Mouse (Mus musculus): ENCODE measurements at regions not wholly inside any gene's neighbourhood (a gene's known extent, or its start where the extent isn't known, plus 50 kb on each side); places are given as distances from the start of the nearest gene placed in this dataset.
"Not testable (repeated sequence)": the region's sequence is repeated elsewhere in the genome, so short reads cannot be mapped to it uniquely, and the experiment has no call there.

- not testable (repeated sequence) for DNase-seq; H3K27me3 ChIP-seq; H3K4me3 ChIP-seq (replicated peaks); H3K9me3 ChIP-seq (replicated peaks); H3K36me3 ChIP-seq; H3K4me2 ChIP-seq; H3K9ac ChIP-seq; H3K27ac ChIP-seq; ATAC-seq (ENCODE audit: low read depth)
- H3K4me1 ChIP-seq (replicated peaks), result peaks cover 10% of the 10 kb centered on the region
- WGBS (ENCODE audit: insufficient replicate concordance), result 56% methylated on average over 1 of the region's 1 CpGs
Measured at GRCm38 (mm10) chr2:84069411-84069810, 79.1 kb downstream of the Gm13691 start.

GRCm38 (mm10) chr2:84072881-84073583, 82.7 kb downstream of the Gm13691 start:
- Histone ChIP-seq H3K9ac (no peak overlapping the region), H3K27me3 (no peaks in the 10 kb centered on the region), H3K4me1 (replicated peaks) (peaks cover 13% of the 10 kb centered on the region), H3K4me2 (no peak overlapping the region), H3K27ac (no peak overlapping the region), H3K4me3 (replicated peaks) (no peak overlapping the region), H3K36me3 (no peaks in the 10 kb centered on the region), H3K9me3 (replicated peaks) (no peaks in the 10 kb centered on the region)
- WGBS (ENCODE audit: insufficient replicate concordance), result 60% methylated on average over 8 of the region's 8 CpGs
- ATAC-seq (ENCODE audit: low read depth), result no peak
- no peak for DNase-seq

- no peak overlapping the region for H3K9ac ChIP-seq
- H3K27me3 ChIP-seq, result no peaks in the 10 kb centered on the region
- no peaks in the 10 kb centered on the region for H3K36me3 ChIP-seq
- no peak for DNase-seq
- no peak overlapping the region for H3K27ac ChIP-seq
- ATAC-seq (ENCODE audit: low read depth), result no peak
- no peak overlapping the region for H3K4me3 ChIP-seq (replicated peaks)
- H3K9me3 ChIP-seq (replicated peaks), result no peaks in the 10 kb centered on the region
- H3K4me2 ChIP-seq, result no peak overlapping the region
- WGBS (ENCODE audit: insufficient replicate concordance), result 75% methylated on average over 3 of the region's 3 CpGs
- H3K4me1 ChIP-seq (replicated peaks), result peaks cover 36% of the 10 kb centered on the region
Measured at GRCm38 (mm10) chr2:84075944-84076343, 85.6 kb downstream of the Gm13691 start.

- Histone ChIP-seq H3K4me1 (replicated peaks) (peaks cover 29% of the 10 kb centered on the region), H3K36me3 (no peaks in the 10 kb centered on the region), H3K27me3 (no peaks in the 10 kb centered on the region), H3K27ac (peak overlapping the region; percentile 68), H3K4me2 (peak overlapping the region; percentile 38), H3K9ac (0 out of 2 replicates have a peak overlapping the region, but pooled peaks have one; percentile 13), H3K9me3 (replicated peaks) (no peaks in the 10 kb centered on the region), H3K4me3 (replicated peaks) (no peak overlapping the region)
- 16% methylated on average over 8 of the region's 8 CpGs for WGBS (ENCODE audit: insufficient replicate concordance)
- peak; percentile 65 for DNase-seq
- ATAC-seq (ENCODE audit: low read depth), result peak; percentile 100
Measured at GRCm38 (mm10) chr2:84079284-84079683, 88.9 kb downstream of the Gm13691 start.

GRCm38 (mm10) chr2:84080228-84080627, 89.9 kb downstream of the Gm13691 start:
- 23% methylated on average over 3 of the region's 3 CpGs for WGBS (ENCODE audit: insufficient replicate concordance)
- H3K27ac ChIP-seq, result peak overlapping the region; percentile 37; the same call in 1 of the 2 replicates
- H3K4me2 ChIP-seq, result no peak overlapping the region
- H3K4me3 ChIP-seq (replicated peaks), result no peak overlapping the region
- H3K9ac ChIP-seq, result no peak overlapping the region
- H3K9me3 ChIP-seq (replicated peaks), result no peaks in the 10 kb centered on the region
- DNase-seq (no peak), ATAC-seq (ENCODE audit: low read depth) (peak; percentile 33; the same call in 1 of the 2 replicates)
- no peaks in the 10 kb centered on the region for H3K36me3 ChIP-seq
- no peaks in the 10 kb centered on the region for H3K27me3 ChIP-seq
- H3K4me1 ChIP-seq (replicated peaks), result peaks cover 29% of the 10 kb centered on the region

GRCm38 (mm10) chr2:84094751-84095150, 104.4 kb downstream of the Gm13691 start:
- 69% methylated on average over 1 of the region's 1 CpGs for WGBS (ENCODE audit: insufficient replicate concordance)
- Histone ChIP-seq H3K9ac (no peak overlapping the region), H3K36me3 (no peaks in the 10 kb centered on the region), H3K27ac (no peak overlapping the region), H3K4me2 (no peak overlapping the region), H3K4me1 (replicated peaks) (no peaks in the 10 kb centered on the region), H3K4me3 (replicated peaks) (no peak overlapping the region), H3K9me3 (replicated peaks) (no peaks in the 10 kb centered on the region), H3K27me3 (no peaks in the 10 kb centered on the region)
- ATAC-seq (ENCODE audit: low read depth), result no peak
- no peak for DNase-seq

GRCm38 (mm10) chr2:84098746-84099145, 108.4 kb downstream of the Gm13691 start:
- H3K36me3 ChIP-seq, result no peaks in the 10 kb centered on the region
- H3K9me3 ChIP-seq (replicated peaks), result no peaks in the 10 kb centered on the region
- H3K9ac ChIP-seq, result no peak overlapping the region
- no peak overlapping the region for H3K4me2 ChIP-seq
- no peak overlapping the region for H3K27ac ChIP-seq
- WGBS (ENCODE audit: insufficient replicate concordance), result 73% methylated on average over 4 of the region's 4 CpGs
- H3K4me1 ChIP-seq (replicated peaks), result no peaks in the 10 kb centered on the region
- H3K27me3 ChIP-seq, result no peaks in the 10 kb centered on the region
- H3K4me3 ChIP-seq (replicated peaks), result no peak overlapping the region
- ATAC-seq (ENCODE audit: low read depth) (no peak), DNase-seq (no peak)

GRCm38 (mm10) chr2:84113562-84113961, 123.2 kb downstream of the Gm13691 start:
- no peak overlapping the region for H3K27ac ChIP-seq
- no peak overlapping the region for H3K9ac ChIP-seq
- 39% methylated on average over 6 of the region's 6 CpGs for whole genome bisulfite sequencing (ENCODE audit: insufficient replicate concordance)
- H3K36me3 ChIP-seq, result no peaks in the 10 kb centered on the region
- H3K4me2 ChIP-seq, result no peak overlapping the region
- no peak for ATAC-seq (ENCODE audit: low read depth)
- no peaks in the 10 kb centered on the region for H3K27me3 ChIP-seq
- H3K4me3 ChIP-seq (replicated peaks), result no peak overlapping the region
- no peak for DNase-seq
- H3K9me3 ChIP-seq (replicated peaks), result no peaks in the 10 kb centered on the region
- no peaks in the 10 kb centered on the region for H3K4me1 ChIP-seq (replicated peaks)

GRCm38 (mm10) chr2:84119839-84120238, 129.5 kb downstream of the Gm13691 start:
- Histone ChIP-seq H3K4me2 (no peak overlapping the region), H3K9me3 (replicated peaks) (no peaks in the 10 kb centered on the region), H3K4me1 (replicated peaks) (no peaks in the 10 kb centered on the region), H3K9ac (no peak overlapping the region), H3K4me3 (replicated peaks) (no peak overlapping the region), H3K36me3 (no peaks in the 10 kb centered on the region), H3K27me3 (no peaks in the 10 kb centered on the region), H3K27ac (no peak overlapping the region)
- DNase-seq (no peak), ATAC-seq (ENCODE audit: low read depth) (no peak)
- WGBS (ENCODE audit: insufficient replicate concordance), result 80% methylated on average over 2 of the region's 2 CpGs

- no peak overlapping the region for H3K4me3 ChIP-seq (replicated peaks)
- H3K9ac ChIP-seq, result no peak overlapping the region
- no peaks in the 10 kb centered on the region for H3K36me3 ChIP-seq
- H3K4me1 ChIP-seq (replicated peaks), result no peaks in the 10 kb centered on the region
- no peak overlapping the region for H3K4me2 ChIP-seq
- WGBS (ENCODE audit: insufficient replicate concordance), result 68% methylated on average over 3 of the region's 3 CpGs
- no peaks in the 10 kb centered on the region for H3K27me3 ChIP-seq
- H3K9me3 ChIP-seq (replicated peaks), result no peaks in the 10 kb centered on the region
- ATAC-seq (ENCODE audit: low read depth) (no peak), DNase-seq (no peak)
- no peak overlapping the region for H3K27ac ChIP-seq
Measured at GRCm38 (mm10) chr2:84127586-84127985, 137.2 kb downstream of the Gm13691 start.

GRCm38 (mm10) chr2:84161742-84162141, 171.4 kb downstream of the Gm13691 start:
- Histone ChIP-seq H3K4me3 (replicated peaks) (no peak overlapping the region), H3K36me3 (no peaks in the 10 kb centered on the region), H3K27me3 (no peaks in the 10 kb centered on the region), H3K27ac (no peak overlapping the region), H3K4me2 (no peak overlapping the region), H3K9me3 (replicated peaks) (no peaks in the 10 kb centered on the region), H3K9ac (no peak overlapping the region), H3K4me1 (replicated peaks) (no peaks in the 10 kb centered on the region)
- DNase-seq (no peak), ATAC-seq (ENCODE audit: low read depth) (no peak)

GRCm38 (mm10) chr2:84173450-84173849, 183.1 kb downstream of the Gm13691 start:
- H3K36me3 ChIP-seq, result no peaks in the 10 kb centered on the region
- H3K4me2 ChIP-seq, result no peak overlapping the region
- no peak overlapping the region for H3K27ac ChIP-seq
- H3K9ac ChIP-seq, result no peak overlapping the region
- no peaks in the 10 kb centered on the region for H3K9me3 ChIP-seq (replicated peaks)
- H3K4me1 ChIP-seq (replicated peaks), result no peaks in the 10 kb centered on the region
- no peak for ATAC-seq (ENCODE audit: low read depth)
- 73% methylated on average over 3 of the region's 3 CpGs for WGBS (ENCODE audit: insufficient replicate concordance)
- no peak overlapping the region for H3K4me3 ChIP-seq (replicated peaks)
- DNase-seq, result no peak
- H3K27me3 ChIP-seq, result no peaks in the 10 kb centered on the region

All from liver, embryonic 13.5 days (tissue).